Mouse (Mus musculus): ENCODE measurements at regions not wholly inside any gene's neighbourhood (a gene's known extent, or its start where the extent isn't known, plus 50 kb on each side); places are given as distances from the start of the nearest gene placed in this dataset.
A peak's percentile ranks its signal among the peaks of the same experiment; 100 is the strongest.

DNA sequence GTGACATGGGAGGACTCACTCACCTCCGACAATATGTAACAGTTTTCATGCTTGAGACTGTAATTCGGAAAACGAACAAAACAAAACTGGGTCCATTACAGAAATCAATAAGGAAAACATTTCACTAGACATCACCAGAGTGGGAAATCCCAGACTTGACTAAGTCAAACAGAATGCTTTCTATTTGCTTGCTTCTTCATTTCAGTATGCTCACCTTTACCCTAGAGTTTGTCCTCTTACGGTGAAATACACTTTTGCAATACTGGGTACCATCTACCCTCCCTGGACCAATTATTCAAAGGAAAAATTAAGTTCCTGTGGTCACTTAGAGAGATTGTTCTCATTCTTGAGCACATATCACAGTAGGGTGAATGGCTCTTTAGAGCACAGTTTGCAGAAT is 613.4 kb upstream of the 4930412O13Rik start:
- DNase-seq: no peak

GRCm38 (mm10) chr2:9283441-9283840 is 597.6 kb upstream of the 4930412O13Rik start:
- no peak for DNase-seq

GRCm38 (mm10) chr2:9285800-9286199 is 595.3 kb upstream of the 4930412O13Rik start:
- no peak for DNase-seq

GRCm38 (mm10) chr2:9287077-9287476 is 594.0 kb upstream of the 4930412O13Rik start:
- DNase-seq: no peak

DNA sequence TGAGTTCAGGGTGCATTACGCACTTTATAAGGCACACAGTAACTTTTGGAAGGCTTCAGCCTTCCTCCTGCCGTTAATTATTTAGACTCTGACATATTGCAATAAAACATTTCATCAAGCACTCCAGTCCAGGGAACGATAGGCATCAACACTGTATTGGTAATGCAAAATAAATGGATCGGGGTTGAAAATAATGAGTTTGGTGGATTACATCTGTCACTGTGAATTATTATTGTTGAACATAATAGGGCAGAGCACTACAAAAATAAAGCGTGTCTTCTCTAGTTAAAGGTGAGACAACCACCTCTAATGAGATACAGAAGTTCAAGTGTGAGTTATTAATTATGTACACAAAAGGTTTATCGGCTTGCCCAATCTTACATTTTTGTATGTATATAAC is 593.4 kb upstream of the 4930412O13Rik start:
- DNase-seq: no peak

DNA sequence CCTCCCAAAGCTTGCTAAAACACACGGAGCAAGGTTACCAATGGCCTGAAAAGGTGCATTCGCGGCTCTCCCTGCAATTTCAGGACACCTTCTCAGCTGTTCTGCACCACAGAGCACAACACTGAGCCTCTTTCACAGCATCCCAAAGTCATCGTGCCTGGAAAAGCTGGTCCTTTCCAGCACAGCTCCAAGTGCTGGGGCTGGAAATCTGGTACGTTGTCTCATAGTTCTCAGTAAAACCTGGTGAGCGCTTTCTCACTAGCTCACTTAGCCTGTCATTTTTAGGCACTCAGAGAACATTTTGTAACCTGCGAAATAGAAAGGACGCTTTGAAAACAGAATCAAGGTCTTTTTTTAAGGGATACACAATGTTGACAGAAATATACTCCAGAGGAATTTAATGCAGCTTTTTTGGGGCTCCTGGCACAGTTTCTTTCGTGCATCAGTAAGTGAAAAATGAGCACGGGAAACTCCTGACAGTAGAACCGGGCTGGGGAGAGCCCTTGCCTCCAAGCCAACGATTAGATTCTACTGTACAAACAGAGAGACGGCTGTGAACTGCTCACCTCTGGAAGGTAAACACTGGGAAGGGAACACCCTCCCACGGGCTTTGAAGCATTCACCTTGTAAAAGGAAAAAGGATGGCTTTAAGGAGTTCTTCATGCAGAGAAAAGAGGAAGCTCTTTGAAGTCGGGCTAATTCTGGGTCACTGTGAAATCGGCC is 549.3 kb upstream of the 4930412O13Rik start:
- peak; percentile 2 to 4 for DNase-seq

DNA sequence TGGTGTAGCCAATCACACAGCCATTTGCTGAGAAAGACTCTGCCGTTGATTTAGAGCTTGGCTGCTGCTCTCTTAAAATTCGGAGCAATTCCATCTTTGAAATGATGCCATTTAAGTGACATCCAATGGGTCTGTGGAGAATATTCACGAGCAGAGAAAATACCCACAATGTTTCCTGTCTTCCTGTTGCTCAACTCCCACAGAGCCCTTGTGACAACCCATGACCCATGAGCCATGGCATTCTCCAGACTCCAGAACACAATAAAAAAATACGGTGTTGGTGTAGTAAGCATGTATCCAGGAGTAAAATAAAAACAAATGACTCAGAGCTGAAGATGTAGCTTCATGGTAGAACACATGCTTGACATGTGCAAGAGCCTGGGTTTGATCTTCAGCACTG is 532.1 kb upstream of the 4930412O13Rik start:
- no peak for DNase-seq

DNA sequence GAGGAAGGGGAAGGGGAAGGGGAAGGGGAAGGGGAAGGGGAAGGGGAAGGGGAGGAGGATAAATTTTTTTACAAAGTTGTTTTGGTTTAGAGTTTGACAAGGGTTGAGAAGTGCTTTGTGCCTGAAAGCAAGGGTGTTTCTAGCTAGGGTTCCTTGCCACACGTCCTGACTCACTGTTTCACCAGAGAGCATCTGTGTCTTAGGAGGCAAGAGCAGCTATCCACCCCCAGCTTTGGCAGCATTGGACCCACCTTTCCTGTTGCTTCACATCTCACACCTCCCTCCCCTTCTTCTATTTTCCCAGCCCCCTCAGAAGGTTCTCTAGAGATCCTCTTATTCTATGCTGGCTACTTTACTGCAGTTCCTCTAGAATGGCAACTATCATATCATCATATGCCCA is 531.1 kb upstream of the 4930412O13Rik start:
- DNase-seq: no peak

GRCm38 (mm10) chr2:9352190-9352589 is 528.9 kb upstream of the 4930412O13Rik start:
- no peak for DNase-seq

GRCm38 (mm10) chr2:9360020-9360419 is 521.0 kb upstream of the 4930412O13Rik start:
- DNase-seq: no peak

DNA sequence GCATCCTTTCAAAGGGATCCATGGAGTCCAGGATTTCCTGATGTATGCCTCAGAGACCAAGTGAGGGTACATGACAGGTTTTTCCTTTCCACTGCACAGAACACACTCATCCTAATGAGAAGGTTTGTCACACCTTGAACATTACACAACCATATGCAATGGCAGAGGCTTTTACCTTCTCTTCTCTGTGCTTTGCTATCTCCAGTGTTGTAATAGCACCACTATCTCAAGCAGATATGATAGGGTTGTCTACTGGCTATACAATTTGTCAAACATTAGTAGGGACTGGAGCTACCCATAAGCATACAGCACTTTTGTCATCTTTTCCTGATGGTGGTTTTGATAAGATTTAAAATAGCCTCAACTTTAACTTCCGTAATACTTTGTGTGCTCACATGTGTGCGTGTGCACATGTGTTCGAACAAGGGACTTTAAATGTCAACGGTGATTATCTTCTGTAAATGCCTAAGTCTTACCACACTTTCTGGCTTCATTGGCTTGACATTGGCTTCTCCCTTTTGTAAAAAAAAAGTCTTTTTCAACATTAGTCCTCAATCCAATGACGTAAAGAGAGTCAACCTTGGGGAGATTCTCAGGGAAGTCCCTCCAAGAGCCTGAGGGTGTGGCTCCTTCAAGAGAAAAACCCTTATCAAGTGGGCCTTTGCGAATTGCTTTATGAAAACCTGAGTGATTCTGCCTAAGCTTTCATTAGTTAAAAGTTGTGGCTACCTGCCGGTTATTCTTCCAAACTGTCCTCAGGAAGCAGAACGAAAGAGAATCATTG is 513.1 kb upstream of the 4930412O13Rik start:
- DNase-seq: no peak

- DNase-seq: no peak
Measured at GRCm38 (mm10) chr2:9369572-9369971, 511.5 kb upstream of the 4930412O13Rik start.

GRCm38 (mm10) chr2:9386566-9386965 is 494.5 kb upstream of the 4930412O13Rik start:
- no peak for DNase-seq

GRCm38 (mm10) chr2:9388058-9388457 is 493.0 kb upstream of the 4930412O13Rik start:
- no peak for DNase-seq

GRCm38 (mm10) chr2:9395379-9395999 is 485.6 kb upstream of the 4930412O13Rik start:
- no peak for DNase-seq

DNA sequence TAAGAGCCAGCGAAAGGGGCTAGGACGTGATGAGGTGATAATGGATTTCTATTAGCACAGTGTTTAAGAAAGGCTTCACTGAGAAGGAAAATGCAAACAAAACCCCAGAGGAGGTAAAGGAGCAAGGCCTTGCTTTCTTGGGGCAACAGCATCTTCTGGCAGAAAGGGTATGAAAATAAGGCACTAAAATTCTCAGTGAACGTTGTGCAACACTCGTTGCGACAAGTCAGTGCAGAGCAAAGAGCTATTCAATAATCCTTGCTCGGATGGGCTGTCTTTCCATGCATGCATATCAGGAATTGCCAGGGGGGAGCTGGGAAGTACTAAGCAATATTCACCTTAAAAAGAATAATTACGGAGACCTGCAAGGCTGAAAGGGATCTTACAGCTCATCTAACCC is 479.6 kb upstream of the 4930412O13Rik start:
- no peak for DNase-seq

GRCm38 (mm10) chr2:9402281-9402680 is 478.8 kb upstream of the 4930412O13Rik start:
- DNase-seq: no peak

GRCm38 (mm10) chr2:9409075-9409474 is 472.0 kb upstream of the 4930412O13Rik start:
- no peak for DNase-seq

- no peak for DNase-seq
Measured at GRCm38 (mm10) chr2:9422686-9423085, 458.4 kb upstream of the 4930412O13Rik start.

GRCm38 (mm10) chr2:9423534-9423933 is 457.5 kb upstream of the 4930412O13Rik start:
- DNase-seq: no peak

DNA sequence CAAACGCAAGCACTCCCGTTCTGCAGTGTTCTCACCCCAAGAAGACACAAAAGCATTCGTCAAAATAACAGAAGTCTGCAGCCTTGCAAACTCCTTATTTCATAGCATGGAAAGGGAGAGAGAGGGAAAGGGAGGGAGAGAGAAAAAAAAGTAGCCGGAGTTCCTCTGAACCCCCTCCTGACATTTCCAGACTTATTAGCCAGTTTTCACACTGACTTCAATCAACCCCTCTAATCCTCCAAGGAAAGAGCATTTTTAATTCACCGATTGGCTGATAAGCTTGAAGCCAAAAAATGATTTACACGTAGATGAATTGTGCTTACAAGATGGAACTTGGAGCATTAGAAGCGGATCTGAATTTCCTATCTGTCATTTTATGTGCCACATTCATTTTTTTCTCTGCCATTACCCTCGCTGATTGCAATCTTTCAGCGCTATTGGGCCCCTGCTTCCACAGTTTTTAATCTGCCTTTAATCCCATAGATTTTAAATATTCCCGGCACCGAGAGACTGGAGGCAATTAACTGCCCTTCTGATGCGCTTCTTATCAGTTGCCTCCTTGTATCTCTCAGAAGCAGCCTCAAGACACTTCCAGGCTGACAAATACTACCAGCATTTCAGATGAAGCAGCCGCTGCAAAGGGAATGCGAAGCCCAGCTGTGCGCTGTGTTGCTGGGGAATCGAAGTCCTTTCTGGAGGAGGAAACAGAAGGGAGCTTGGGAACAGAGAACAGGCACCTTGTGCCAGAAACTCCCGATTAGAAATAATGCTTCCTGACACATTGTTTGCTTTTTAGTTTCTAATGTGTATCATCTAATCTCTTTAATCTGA is 447.7 kb upstream of the 4930412O13Rik start:
- DNase-seq: peak; percentile 10 to 27

GRCm38 (mm10) chr2:9435155-9435872 is 445.7 kb upstream of the 4930412O13Rik start:
- DNase-seq: no peak
